Mouse (Mus musculus) cerebellum, adult 2 months (tissue): ENCODE measurements around the gene Gm29094. TPM values are rescaled to one million over a fixed set of nuclear protein-coding genes. Genes with fewer than 3 reads are reported as not detected.
"Not testable (repeated sequence)": the region's sequence is repeated elsewhere in the genome, so short reads cannot be mapped to it uniquely, and the experiment has no call there.

ENCODE experiments used
- DNase-seq, 2 experiments: peaks; one replicate each; pipeline ENCODE4 v3.0.0; 2021
- H3K27ac ChIP-seq: fragments of 200-500 bp; 2 replicates; pipeline ENCODE4 v1.5.1; 2012; ENCODE audit warnings: low read length, control low read depth, inconsistent platforms; ENCODE audit not compliant: insufficient read depth
- H3K27me3 ChIP-seq: fragments of 200-500 bp; 2 replicates; pipeline ENCODE4 v1.6.1; 2012; ENCODE audit warnings: inconsistent platforms, mild to moderate bottlenecking, low read length, moderate library complexity; ENCODE audit not compliant: control insufficient read depth, insufficient read depth
- H3K4me1 ChIP-seq: fragments of 200-500 bp; 2 replicates; pipeline ENCODE4 v1.6.1; 2011; ENCODE audit warnings: low read length; ENCODE audit not compliant: control insufficient read depth, insufficient read depth
- H3K4me3 ChIP-seq: fragments of 200-500 bp; replicated peaks from 2 replicates; pipeline ENCODE3; 2011; ENCODE audit warnings: mild to moderate bottlenecking, low read depth, low read length, control low read depth; ENCODE audit not compliant: insufficient read depth
- CTCF ChIP-seq: fragments of 200-500 bp; IDR thresholded peaks from 2 replicates; pipeline ENCODE4 v1.5.1; 2011; ENCODE audit warnings: low read depth, mild to moderate bottlenecking, control low read depth, low read length, moderate library complexity, borderline replicate concordance; ENCODE audit not compliant: insufficient read depth
- POLR2A ChIP-seq: fragments of 200-500 bp; IDR thresholded peaks from 2 replicates; pipeline ENCODE4 v1.6.1; 2011; ENCODE audit warnings: low read length, control low read depth, borderline replicate concordance; ENCODE audit not compliant: insufficient read depth
- WGBS: fragments of 180-500 bp; shearing (Covaris S2); methylation state at CpG from one replicate; pipeline ENCODE4 v1.1.7; 2018; 5-methylcytosine and 5-hydroxymethylcytosine counted together
- polyA plus RNA-seq: library from polyadenylated mRNA; depleted of rRNA; stranded (reverse); fragments of >200 nt; gene quantifications from 2 replicates; pipeline ENCODE4 v1.2.3, GENCODE M21; 2012

The Gm29094 gene
- polyA plus RNA-seq, 1 experiment = not detected

DNA sequence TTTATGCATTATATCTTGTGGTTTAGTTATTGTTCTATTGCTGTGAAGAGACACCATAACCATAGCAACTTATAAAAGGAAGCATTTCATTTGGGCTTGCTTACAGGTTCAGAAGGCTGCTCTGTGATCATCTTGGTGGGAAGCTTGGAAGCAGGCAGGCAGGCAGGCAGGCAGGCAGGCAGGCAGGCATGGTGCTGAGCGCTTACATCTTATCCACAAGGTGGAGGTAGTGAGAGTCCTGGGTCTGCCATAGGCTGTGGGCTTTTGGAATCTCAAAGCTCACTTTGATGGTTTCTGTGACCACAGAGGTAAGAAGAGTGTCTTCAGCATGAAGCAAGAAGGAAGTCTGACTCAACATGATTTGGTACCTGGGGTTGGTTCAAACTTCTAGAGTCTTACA lies 13.2 kb downstream of the Gm29094 start:
- 67% methylated on average over 1 of the region's 1 CpGs for WGBS
- H3K27ac ChIP-seq = not testable (repeated sequence)

GRCm38 (mm10) chr9:89218174-89218573 lies 19.0 kb downstream of the Gm29094 start:
- not testable (repeated sequence) for H3K4me3 ChIP-seq, H3K27ac ChIP-seq, DNase-seq, H3K27me3 ChIP-seq, H3K4me1 ChIP-seq
- WGBS = 79% methylated on average over 4 of the region's 4 CpGs

More for the DNA sequence above, 13.2 kb downstream of the Gm29094 start:
- not testable (repeated sequence) for H3K27me3 ChIP-seq, H3K4me3 ChIP-seq, H3K4me1 ChIP-seq
- peak; percentile 45 to 51 for DNase-seq

GRCm38 (mm10) chr9:89219668-89220067 lies 20.5 kb downstream of the Gm29094 start:
- WGBS = 99% methylated on average over 3 of the region's 4 CpGs
- not testable (repeated sequence) for H3K4me1 ChIP-seq, DNase-seq

GRCm38 (mm10) chr9:89220704-89221287 lies 21.6 kb downstream of the Gm29094 start:
- H3K27me3 ChIP-seq, DNase-seq, H3K27ac ChIP-seq, H3K4me1 ChIP-seq, H3K4me3 ChIP-seq: not testable (repeated sequence)
- WGBS = 97% methylated on average over 6 of the region's 6 CpGs

More at GRCm38 (mm10) chr9:89219668-89220067, 20.5 kb downstream of the Gm29094 start:
- H3K4me3 ChIP-seq, H3K27ac ChIP-seq, H3K27me3 ChIP-seq: not testable (repeated sequence)

- no peak for DNase-seq
- TF ChIP-seq CTCF = no peak
- TF ChIP-seq POLR2A = no peak
- 57% methylated on average over 4 of the region's 4 CpGs for WGBS
- Histone ChIP-seq H3K4me1 (no peaks in the 10 kb centered on the region), H3K4me3 (no peak overlapping the region), H3K27ac (no peak overlapping the region), H3K27me3 (no peaks in the 10 kb centered on the region)
Measured at GRCm38 (mm10) chr9:89226071-89226470, 26.9 kb downstream of the Gm29094 start.

DNA sequence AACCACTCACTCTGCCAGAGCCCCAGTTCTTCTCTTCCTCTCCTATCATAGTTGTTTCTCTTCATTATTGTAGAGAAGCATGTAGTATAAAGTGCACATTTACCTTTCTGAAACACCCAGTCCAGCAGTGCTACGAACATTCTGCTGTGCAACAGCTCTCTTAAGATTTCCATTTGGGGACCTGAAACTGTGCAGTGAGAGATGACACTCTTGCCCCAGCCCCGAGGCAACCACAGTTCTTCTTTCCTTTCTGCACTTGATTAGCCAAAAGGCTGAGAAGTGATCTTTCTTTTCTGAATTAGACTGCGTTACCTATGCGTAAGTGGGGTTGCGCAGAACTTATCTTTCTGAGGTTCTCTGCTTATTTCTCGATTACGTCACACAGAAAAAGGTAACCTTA lies 28.9 kb downstream of the Gm29094 start:
- DNase-seq = no peak
- WGBS = 94% methylated on average over 7 of the region's 7 CpGs
- Histone ChIP-seq H3K4me3 (no peak overlapping the region), H3K27me3 (no peaks in the 10 kb centered on the region), H3K4me1 (no peaks in the 10 kb centered on the region), H3K27ac (no peak overlapping the region)
- TF ChIP-seq POLR2A (no peak), CTCF (no peak)

DNA sequence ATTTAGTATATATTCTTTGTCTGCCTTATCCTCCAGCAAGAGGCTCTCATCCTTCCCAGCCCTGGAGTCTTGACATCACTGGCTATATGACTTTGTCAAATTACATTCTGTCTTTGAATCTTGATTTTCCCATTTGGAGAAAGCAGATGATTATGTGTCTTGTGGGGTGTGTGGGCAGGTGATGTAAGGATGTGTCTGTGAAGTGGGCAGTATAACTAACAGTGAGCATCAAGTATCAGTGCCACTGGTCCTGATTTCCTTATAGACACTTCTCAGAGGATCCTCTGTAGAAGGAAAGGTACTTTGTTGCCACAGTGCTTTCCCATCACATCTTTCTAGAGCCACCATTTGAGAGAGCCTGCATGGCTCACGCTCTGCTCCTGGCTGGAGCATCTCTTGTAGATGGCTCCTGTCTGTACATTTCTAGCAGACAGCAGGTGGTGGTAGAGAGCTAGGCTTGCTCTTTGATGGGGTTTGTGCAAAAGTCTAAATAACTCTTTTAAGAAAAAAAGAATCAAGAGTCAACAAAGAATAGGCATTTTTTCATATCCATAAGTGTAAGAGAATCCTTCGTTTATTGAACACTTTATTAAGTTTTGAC lies 31.8 kb downstream of the Gm29094 start:
- TF ChIP-seq CTCF = 0 out of 2 replicates have a peak, but pooled peaks have one; percentile 26
- not testable (repeated sequence) for H3K4me1 ChIP-seq, H3K27me3 ChIP-seq, H3K27ac ChIP-seq, H3K4me3 ChIP-seq
- 63% methylated on average over 2 of the region's 2 CpGs for WGBS
- peak; percentile 20 to 39 for DNase-seq

DNA sequence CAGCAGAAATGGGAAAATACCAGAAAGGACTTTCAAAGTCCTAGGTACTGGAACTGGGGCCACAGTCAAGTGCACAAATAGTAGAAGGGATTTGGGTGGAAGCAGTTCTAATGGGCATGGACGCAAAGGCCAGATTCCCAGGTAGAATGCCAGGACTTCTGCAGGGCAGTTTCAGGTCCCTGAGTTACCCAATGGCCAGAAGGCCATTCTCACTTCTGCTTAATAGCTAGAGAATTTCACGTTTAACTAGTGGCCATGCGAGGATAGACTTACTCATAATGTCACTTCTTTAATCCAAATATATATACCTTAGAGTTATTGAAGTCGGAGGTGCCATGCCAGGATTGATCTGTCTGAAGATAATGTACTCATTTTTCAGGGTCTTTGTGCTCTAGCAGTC lies 38.0 kb downstream of the Gm29094 start:
- WGBS = 86% methylated on average over 4 of the region's 4 CpGs
- not testable (repeated sequence) for DNase-seq, H3K27ac ChIP-seq

GRCm38 (mm10) chr9:89238976-89239505 lies 39.9 kb downstream of the Gm29094 start:
- 44% methylated on average over 4 of the region's 5 CpGs for WGBS
- not testable (repeated sequence) for H3K27me3 ChIP-seq, H3K27ac ChIP-seq, H3K4me1 ChIP-seq, H3K4me3 ChIP-seq
- DNase-seq = peak; percentile 37 to 41

More for the DNA sequence above, 38.0 kb downstream of the Gm29094 start:
- not testable (repeated sequence) for H3K4me1 ChIP-seq, H3K4me3 ChIP-seq, H3K27me3 ChIP-seq

GRCm38 (mm10) chr9:89240516-89241019 lies 41.4 kb downstream of the Gm29094 start:
- not testable (repeated sequence) for H3K27me3 ChIP-seq, H3K4me3 ChIP-seq, H3K4me1 ChIP-seq, H3K27ac ChIP-seq
- peak; percentile 60 to 71 for DNase-seq
- WGBS = 13% methylated on average over 3 of the region's 3 CpGs
